7 mouse cellular contexts compared by ENCODE assay signal in genomic region chr13:114387074-114387487, GRCm38 (mm10). TPM values are rescaled to one million over a fixed set of nuclear protein-coding genes. Genes with fewer than 3 reads are reported as not detected.
A peak's percentile ranks its signal among the peaks of the same experiment; 100 is the strongest.
DNase-seq lines count a peak whose midpoint lies in the region; ATAC-seq and TF ChIP-seq lines count a peak whose summit lies in the region.

No protein-coding gene starts in this region.

- 14% methylated on average over 10 of the region's 10 CpGs for WGBS in embryonic facial prominence, embryonic 11.5 days
- WGBS in intestine, embryonic 15.5 days: 4% methylated on average over 10 of the region's 10 CpGs

- no peaks in the 10 kb centered on the region for H3K27me3 ChIP-seq in testis, adult 2 months (ENCODE audit: control insufficient read depth, insufficient read depth, low read length)
- no peaks in the 10 kb centered on the region for H3K27me3 ChIP-seq in embryonic facial prominence, embryonic 11.5 days (ENCODE audit: control insufficient read depth, insufficient read depth, low read length)
- H3K27me3 ChIP-seq in intestine, embryonic 15.5 days (replicated peaks): no peaks in the 10 kb centered on the region

- no peak for TF ChIP-seq CTCF in testis, adult 2 months (IDR thresholded peaks at IDR 0.05; ENCODE audit: control insufficient read depth, insufficient read depth, insufficient replicate concordance, low read depth, low read length)

- peak; percentile 49 for ATAC-seq in embryonic facial prominence, embryonic 11.5 days (replicated peaks; ENCODE audit: insufficient number of reproducible peaks, low FRiP score, low TSS enrichment, low read depth)
- ATAC-seq in intestine, embryonic 15.5 days: peak; percentile 66

- H3K9me3 ChIP-seq in embryonic facial prominence, embryonic 11.5 days (replicated peaks; ENCODE audit: control insufficient read depth, low read length): no peaks in the 10 kb centered on the region
- no peaks in the 10 kb centered on the region for H3K9me3 ChIP-seq in intestine, embryonic 15.5 days

- H3K4me1 ChIP-seq in testis, adult 2 months (ENCODE audit: control insufficient read depth, insufficient read depth, low read length): peaks cover 2% of the 10 kb centered on the region; the same call in 1 of the 2 replicates
- no peaks in the 10 kb centered on the region for H3K4me1 ChIP-seq in embryonic facial prominence, embryonic 11.5 days (ENCODE audit: control insufficient read depth, insufficient read depth, low read length)
- H3K4me1 ChIP-seq in intestine, embryonic 15.5 days (replicated peaks): peaks cover 7% of the 10 kb centered on the region; the same call in 1 of the 2 replicates

- peak overlapping the region; percentile 49 for H3K4me2 ChIP-seq in embryonic facial prominence, embryonic 11.5 days (ENCODE audit: low read depth, low read length)
- peak overlapping the region; percentile 65 for H3K4me2 ChIP-seq in intestine, embryonic 15.5 days (replicated peaks)

- H3K27ac ChIP-seq in testis, adult 2 months (ENCODE audit: control insufficient read depth, insufficient read depth, low read depth, low read length): no peak overlapping the region
- H3K27ac ChIP-seq in embryonic facial prominence, embryonic 11.5 days (replicated peaks; ENCODE audit: low read depth, low read length): no peak overlapping the region
- H3K27ac ChIP-seq in intestine, embryonic 15.5 days: no peak overlapping the region

- DNase-seq in testis, postnatal 10 days (ENCODE audit: low spot score): no peak
- no peak for DNase-seq in embryonic facial prominence, embryonic 11.5 days (ENCODE audit: low spot score)
- peak; percentile 21 for DNase-seq in neural tube, embryonic 10.5 days (ENCODE audit: extremely low spot score, low spot score)
- no peak for DNase-seq in adrenal gland, adult 2 months
- DNase-seq in left cerebral cortex, adult 11 months (ENCODE audit: low spot score): no peak

- TF ChIP-seq POLR2A in testis, adult 2 months (IDR thresholded peaks at IDR 0.05; ENCODE audit: control insufficient read depth, low read depth, low read length): no peak

- H3K9ac ChIP-seq in embryonic facial prominence, embryonic 11.5 days (replicated peaks; ENCODE audit: low read length): peak overlapping the region; percentile 86
- H3K9ac ChIP-seq in intestine, embryonic 15.5 days: peak overlapping the region; percentile 78

- H3K36me3 ChIP-seq in testis, adult 2 months (ENCODE audit: control insufficient read depth, insufficient read depth, low read length): no peaks in the 10 kb centered on the region
- no peaks in the 10 kb centered on the region for H3K36me3 ChIP-seq in embryonic facial prominence, embryonic 11.5 days (replicated peaks; ENCODE audit: control insufficient read depth, insufficient read depth, low read depth, low read length)
- no peaks in the 10 kb centered on the region for H3K36me3 ChIP-seq in intestine, embryonic 15.5 days

- H3K4me3 ChIP-seq in testis, adult 2 months (ENCODE audit: control insufficient read depth, low read depth, low read length): peak overlapping the region; percentile 93
- H3K4me3 ChIP-seq in embryonic facial prominence, embryonic 11.5 days (ENCODE audit: low read depth, low read length): peak overlapping the region; percentile 83
- H3K4me3 ChIP-seq in intestine, embryonic 15.5 days (replicated peaks): peak overlapping the region; percentile 84

RNA-seq across cellular contexts. Expression of gene Ndufs4, which starts 1.0 kb away (rescaled TPM):
- polyA plus RNA-seq in testis, adult 2 months (2012; rRNA removed): 48.6 and 49.3 TPM in 2 replicates
- 329 and 330 TPM in 2 replicates for polyA plus RNA-seq in embryonic facial prominence, embryonic 11.5 days (2014; fragmentation: Nextera tagmentation; extraction: Ambion mirVana)
- 312 and 315 TPM in 2 replicates for polyA plus RNA-seq in intestine, embryonic 15.5 days (2015; fragmentation: Nextera tagmentation; extraction: Ambion mirVana)
- 100 to 1,000 TPM; 180 to 234 TPM for total RNA-seq in adrenal gland, adult 2 months (2021)
- polyA plus RNA-seq in adrenal gland, adult 2 months (2012; rRNA removed): 37.9 and 55.0 TPM in 2 replicates
